Mouse (Mus musculus) heart, postnatal 36 days (tissue): Measurements from ENCODE around the gene Dpy19l3. TPM values are rescaled to one million over a fixed set of nuclear protein-coding genes. Genes with fewer than 3 reads are reported as not detected.
A peak's percentile ranks its signal among the peaks of the same experiment; 100 is the strongest.

Experiments
- DNase-seq, 2 experiments: peaks; one replicate each; pipeline ENCODE4 v3.0.0; 2021 to 2022
- intact Hi-C: fragments of 180-260 bp; cut with DNase I; formaldehyde crosslinking; loops from one replicate; pipeline ENCODE4 v1.15.1; 2025
- total RNA-seq, 2 experiments: library from RNA; stranded (reverse); gene quantifications; 2 replicates each; pipeline ENCODE4 v1.2.3; 2021

Gene Dpy19l3
- total RNA-seq, 2 experiments from 2014 or later = 3.5 to 3.7 TPM

DNA sequence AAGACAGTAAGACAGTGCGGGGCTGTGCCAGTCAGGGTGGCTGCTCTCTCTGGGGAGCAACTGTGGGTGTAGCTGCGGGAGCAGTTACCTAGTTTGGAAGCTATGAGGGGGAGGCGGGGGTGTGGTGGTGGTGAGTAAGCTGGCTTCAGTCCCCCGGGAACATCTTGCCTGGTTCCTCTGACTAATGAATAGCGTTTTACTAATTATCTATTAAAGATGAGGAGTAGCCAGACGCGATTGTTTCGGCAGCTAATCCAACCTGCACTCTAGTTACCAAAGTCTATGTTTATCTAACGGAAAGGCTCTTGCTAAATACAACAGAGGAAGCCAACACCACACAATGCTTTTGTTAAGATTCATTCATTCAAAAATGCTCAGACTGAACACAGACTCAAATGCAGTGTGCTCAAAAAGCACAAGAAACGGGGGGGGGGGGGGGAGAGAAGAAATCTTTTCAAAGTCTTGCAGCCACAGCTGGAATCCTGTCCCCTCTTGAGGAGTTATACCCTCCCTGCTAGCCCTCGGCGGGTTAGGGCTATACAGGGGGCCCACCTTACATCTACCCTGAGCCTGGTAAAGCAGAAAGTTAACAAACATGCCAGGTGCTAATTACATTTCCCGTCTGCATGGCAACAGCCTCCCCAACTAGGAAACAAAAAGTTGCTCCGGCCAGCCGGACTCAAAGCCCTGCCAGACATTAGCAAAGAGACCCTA lies 778 bp downstream of the Dpy19l3 start:
- intact Hi-C loops = loop anchor here (2.0 to 10.0 kb wide), 4 partner anchors 49 to 941 kb away; partner anchors contain the start of genes Nudt19, Tshz3 and Zfp507
- peak in 1 of 2 experiments; percentile 9 for DNase-seq

- intact Hi-C loops = loop anchor here (5.0 to 10.0 kb wide), 3 partner anchors 64 to 944 kb away; partner anchors contain the start of genes Nudt19 and Tshz3
Measured at GRCm38 (mm10) chr7:35750873-35751272, 3.4 kb downstream of the Dpy19l3 start.

GRCm38 (mm10) chr7:35747397-35747964 lies 6.8 kb downstream of the Dpy19l3 start:
- intact Hi-C loops = no loop called here
- no peak for DNase-seq

More at GRCm38 (mm10) chr7:35750873-35751272, 3.4 kb downstream of the Dpy19l3 start:
- DNase-seq = no peak

- intact Hi-C loops = no loop called here
- DNase-seq = no peak
Measured at GRCm38 (mm10) chr7:35746686-35747396, 7.4 kb downstream of the Dpy19l3 start.

DNA sequence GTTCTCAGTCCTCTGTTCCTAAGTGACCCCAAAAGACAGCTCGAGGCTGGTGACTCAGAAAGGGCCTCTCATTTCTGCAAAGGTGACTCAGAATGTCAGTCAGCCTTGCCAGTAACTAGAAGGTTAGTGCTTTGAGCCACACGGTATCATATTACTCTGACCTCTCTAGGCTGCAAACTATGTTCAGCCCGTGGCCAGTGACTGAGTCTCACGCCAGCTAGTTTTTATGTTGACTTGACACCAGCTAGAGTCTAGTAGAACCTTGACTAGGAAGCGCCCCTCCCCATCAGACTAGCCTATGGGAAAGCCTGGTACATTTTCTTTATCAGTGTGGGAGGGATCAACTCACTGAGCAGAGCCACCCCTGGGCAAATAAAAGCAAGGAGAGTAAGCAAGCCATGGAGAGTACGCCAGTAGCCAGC lies 9.0 kb downstream of the Dpy19l3 start:
- intact Hi-C loops = no loop called here
- DNase-seq = no peak

- intact Hi-C loops = no loop called here
- no peak for DNase-seq
Measured at GRCm38 (mm10) chr7:35744771-35745170, 9.5 kb downstream of the Dpy19l3 start.

- intact Hi-C loops = no loop called here
- DNase-seq = no peak
Measured at GRCm38 (mm10) chr7:35742310-35742709, 11.9 kb downstream of the Dpy19l3 start.

DNA sequence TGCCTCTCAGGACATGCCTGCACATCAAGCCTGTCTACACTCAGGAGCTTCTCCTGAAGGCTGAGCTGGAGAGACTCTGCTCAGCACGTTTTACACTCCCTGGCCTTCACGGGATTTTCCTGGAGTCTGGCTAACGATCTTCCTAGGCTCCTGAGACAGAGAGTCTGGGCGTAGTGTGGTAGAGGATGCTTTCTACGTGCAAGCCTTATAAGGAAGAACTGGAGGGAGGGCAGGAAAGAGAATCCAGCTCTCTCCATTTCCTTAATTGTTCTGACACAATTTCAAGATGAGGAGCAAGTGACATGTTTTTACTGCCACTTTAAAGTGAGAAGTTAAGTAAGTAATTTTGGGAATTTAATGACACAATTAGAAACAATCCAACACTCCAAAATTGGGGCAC lies 12.4 kb downstream of the Dpy19l3 start:
- DNase-seq = no peak
- intact Hi-C loops = no loop called here

DNA sequence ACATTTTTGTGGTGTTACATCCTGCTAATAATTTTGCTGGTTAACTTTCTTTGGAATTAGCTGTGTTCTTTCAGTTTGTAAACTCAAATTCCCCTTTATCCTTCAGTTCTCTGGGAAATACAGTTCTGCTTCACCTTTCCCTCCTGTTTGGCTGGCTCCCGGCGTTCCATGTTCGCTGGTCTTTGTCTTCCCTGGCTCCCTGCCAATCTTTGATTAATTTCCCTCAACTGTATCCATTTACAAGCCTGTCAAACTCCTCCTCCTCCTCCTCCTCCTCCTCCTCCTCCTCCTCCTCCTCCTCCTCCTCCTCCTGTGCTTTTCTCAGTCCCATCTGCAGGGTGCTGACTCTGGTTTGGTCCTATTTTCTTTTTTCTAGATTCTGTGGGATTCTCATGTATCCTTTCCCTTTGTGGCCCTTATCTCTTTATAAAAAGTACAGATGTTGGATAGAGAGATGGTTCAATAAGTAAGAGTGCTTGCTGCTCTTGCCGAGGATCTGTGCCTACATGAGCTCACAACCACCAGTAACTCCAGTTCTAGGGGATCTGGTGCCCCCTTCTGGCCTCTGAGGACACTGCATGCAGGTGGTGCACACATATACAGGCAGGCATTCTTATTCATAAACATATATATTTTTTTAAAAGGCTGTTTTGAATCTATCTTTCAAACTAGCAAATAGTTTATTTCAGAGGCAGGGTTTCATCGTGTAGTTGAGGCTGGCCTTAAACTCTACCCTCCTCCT lies 13.6 kb downstream of the Dpy19l3 start:
- intact Hi-C loops = no loop called here
- DNase-seq = peak; percentile 34 to 58

GRCm38 (mm10) chr7:35738871-35739270 lies 15.4 kb downstream of the Dpy19l3 start:
- no peak for DNase-seq
- intact Hi-C loops = no loop called here

DNA sequence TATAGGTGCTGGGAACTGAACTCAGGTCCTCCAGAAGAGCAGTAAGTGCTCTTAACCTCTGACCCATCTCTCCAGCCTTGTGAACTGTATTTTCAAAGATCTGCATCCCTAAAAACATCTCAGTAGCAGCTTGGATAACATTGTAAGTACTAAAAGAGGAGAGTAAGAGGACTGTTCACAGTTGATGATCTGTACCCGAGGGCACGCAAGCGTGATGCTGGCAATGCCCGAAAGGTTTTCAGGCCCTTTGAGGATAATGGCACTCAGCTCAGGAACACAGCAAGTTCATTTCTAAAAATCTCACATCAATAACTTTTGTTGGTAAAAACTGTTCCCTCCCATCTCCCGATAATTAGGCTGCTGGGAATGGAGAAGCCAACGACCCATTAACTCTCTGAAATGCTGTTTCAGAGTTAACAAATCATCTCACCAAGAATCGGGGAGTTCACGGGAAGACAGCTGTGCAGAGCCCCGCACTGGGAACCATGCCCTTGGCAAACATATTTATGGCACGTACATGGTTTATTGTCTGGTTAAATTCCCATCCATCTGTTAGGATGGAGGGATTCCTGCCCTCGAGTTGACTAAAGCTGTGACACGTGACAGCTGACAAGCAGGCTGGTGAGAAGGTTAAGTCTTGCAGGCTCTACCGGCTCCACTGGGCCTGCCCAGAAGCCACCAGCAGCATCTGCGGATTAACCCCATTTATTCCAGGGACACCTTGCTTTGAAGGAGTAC lies 20.8 kb downstream of the Dpy19l3 start:
- no peak for DNase-seq
- intact Hi-C loops = no loop called here

GRCm38 (mm10) chr7:35732585-35733059 lies 21.6 kb downstream of the Dpy19l3 start:
- DNase-seq = no peak
- intact Hi-C loops = no loop called here

- DNase-seq = peak in 1 of 2 experiments; percentile 5
- intact Hi-C loops = no loop called here
Measured at GRCm38 (mm10) chr7:35729621-35730031, 24.6 kb downstream of the Dpy19l3 start.

DNA sequence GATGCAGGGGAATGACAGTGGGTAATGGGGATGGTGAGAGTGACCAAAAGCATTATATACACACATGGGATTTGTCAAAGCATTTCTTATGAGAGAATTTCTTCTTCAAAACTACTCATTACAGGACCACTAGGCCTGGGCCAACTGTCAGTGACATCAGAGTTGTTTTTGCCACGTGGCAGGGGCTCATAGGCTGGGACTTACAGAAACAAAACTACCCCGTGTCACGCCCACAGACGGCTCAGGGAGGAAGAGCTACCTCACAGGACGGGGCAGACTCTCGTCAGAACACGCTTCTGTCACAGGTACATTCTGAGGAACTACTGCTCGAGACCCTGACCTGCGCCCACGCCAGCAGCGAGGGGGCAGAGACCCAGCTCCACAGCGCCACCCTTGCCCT lies 25.9 kb downstream of the Dpy19l3 start:
- intact Hi-C loops = no loop called here
- no peak for DNase-seq

DNA sequence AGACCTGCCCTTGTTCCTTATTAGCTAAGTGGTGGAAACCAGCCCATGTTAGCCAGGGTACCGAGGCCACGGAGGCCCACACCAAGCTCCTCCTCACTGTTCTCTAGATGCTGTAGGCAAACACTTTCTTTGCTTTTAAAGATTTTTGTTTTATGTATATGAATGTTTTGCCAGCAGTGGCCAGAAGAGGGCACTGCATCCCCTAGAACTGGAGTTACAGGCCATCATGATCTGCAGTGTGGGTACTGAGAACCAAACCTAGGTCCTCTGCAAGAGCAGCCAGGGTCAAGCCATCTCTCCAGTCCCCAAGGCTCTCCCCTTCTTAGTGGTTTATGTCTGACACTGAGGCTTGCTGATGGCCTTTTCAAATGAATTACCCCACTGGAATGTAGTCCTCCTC lies 31.2 kb downstream of the Dpy19l3 start:
- no peak for DNase-seq
- intact Hi-C loops = no loop called here

DNA sequence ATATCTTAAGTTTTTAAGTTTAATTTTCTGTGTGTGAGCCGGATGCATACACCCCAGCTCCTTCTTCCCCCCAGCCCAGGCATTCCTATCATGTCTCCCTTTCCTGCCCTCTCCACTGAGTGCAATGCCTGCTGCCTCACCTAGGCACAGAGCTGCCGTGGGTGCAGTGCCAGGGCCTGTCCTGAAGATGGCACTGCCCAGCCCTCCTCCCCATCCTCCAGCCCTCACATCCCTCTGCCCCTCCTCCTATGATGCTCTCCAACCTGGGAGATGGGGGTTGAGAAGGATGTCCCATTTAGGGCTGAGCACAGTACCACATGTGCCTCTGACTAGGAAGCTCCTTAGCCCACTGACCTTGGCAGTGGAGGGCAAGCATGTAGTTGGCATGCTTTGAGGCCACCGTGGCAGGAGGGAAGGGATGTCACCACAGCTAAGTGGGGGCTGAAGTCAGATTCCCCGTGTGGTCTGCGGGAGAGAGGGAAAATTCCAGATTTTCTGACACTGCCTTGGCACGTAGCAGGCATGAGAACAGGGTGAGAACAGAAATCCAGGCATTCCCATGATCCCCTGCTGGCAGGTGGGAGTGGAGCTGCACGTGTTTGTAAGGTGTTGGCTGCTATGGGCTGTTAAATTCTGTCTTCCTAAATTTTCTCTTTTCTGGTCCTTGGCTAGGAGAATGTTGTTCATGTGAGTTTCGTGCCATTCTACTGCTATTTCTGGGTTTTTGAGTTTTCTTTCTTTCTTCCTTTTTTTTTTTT lies 35.7 kb downstream of the Dpy19l3 start:
- intact Hi-C loops = no loop called here
- no peak for DNase-seq

- intact Hi-C loops = no loop called here
- DNase-seq = no peak
Measured at GRCm38 (mm10) chr7:35710366-35710765, 43.9 kb downstream of the Dpy19l3 start.

GRCm38 (mm10) chr7:35708101-35708500 lies 46.2 kb downstream of the Dpy19l3 start:
- intact Hi-C loops = no loop called here
- no peak for DNase-seq

GRCm38 (mm10) chr7:35699005-35699404 lies 55.2 kb downstream of the Dpy19l3 start:
- intact Hi-C loops = no loop called here
- DNase-seq = no peak
